Mouse (Mus musculus): ENCODE measurements around the gene Il10ra. TPM values are rescaled to one million over a fixed set of nuclear protein-coding genes. Genes with fewer than 3 reads are reported as not detected.
A peak's percentile ranks its signal among the peaks of the same experiment; 100 is the strongest.

The Il10ra gene
- polyA plus RNA-seq, 1 experiment = 197 TPM

GRCm38 (mm10) chr9:45247536-45247935 lies 21.4 kb downstream of the Il10ra start:
- Histone ChIP-seq H3K4me1 (ENCODE audit: control insufficient read depth, insufficient read depth, low read length) (peaks cover 88% of the 10 kb centered on the region), H3K27ac (ENCODE audit: insufficient read depth, low read depth, low read length) (peak overlapping the region; percentile 100), H3K4me3 (ENCODE audit: insufficient read depth, low read length) (peak overlapping the region; percentile 43; the same call in 1 of the 2 replicates)
- TF ChIP-seq CTCF (IDR thresholded peaks at IDR 0.05; ENCODE audit: low read depth, low read length) (no peak), POLR2A (IDR thresholded peaks at IDR 0.05; ENCODE audit: borderline replicate concordance, low read depth, low read length) (no peak)

DNA sequence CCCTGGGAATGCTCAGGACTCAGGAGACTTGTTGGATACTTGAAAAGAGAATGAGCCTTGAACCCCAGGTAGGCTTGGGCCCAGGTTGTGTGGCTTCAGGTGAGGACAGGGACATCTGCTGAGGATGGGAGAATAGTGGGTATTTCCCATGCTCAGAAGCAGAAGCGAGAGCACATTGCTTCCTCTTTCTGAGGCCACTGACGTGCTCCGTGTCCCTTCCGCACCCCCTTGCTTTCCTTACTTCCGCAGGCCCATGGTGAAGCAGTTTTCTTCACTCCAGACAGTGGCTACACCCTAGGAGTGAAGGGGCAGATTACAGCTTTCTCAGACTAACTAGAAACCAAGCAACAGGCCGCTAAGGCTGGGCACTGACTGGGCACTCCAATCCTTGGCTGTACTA lies 22.9 kb downstream of the Il10ra start:
- TF ChIP-seq CTCF (IDR thresholded peaks at IDR 0.05; ENCODE audit: low read depth, low read length) = no peak
- TF ChIP-seq POLR2A (IDR thresholded peaks at IDR 0.05; ENCODE audit: borderline replicate concordance, low read depth, low read length) = no peak
- Histone ChIP-seq H3K4me3 (ENCODE audit: insufficient read depth, low read length) (peak overlapping the region; percentile 23), H3K27ac (ENCODE audit: insufficient read depth, low read depth, low read length) (peak overlapping the region; percentile 100), H3K4me1 (ENCODE audit: control insufficient read depth, insufficient read depth, low read length) (peaks cover 85% of the 10 kb centered on the region)

GRCm38 (mm10) chr9:45245432-45245831 lies 23.5 kb downstream of the Il10ra start:
- Histone ChIP-seq H3K4me1 (ENCODE audit: control insufficient read depth, insufficient read depth, low read length) (peaks cover 81% of the 10 kb centered on the region), H3K4me3 (ENCODE audit: insufficient read depth, low read length) (no peak overlapping the region), H3K27ac (ENCODE audit: insufficient read depth, low read depth, low read length) (peak overlapping the region; percentile 95)
- TF ChIP-seq CTCF (IDR thresholded peaks at IDR 0.05; ENCODE audit: low read depth, low read length) (no peak), POLR2A (IDR thresholded peaks at IDR 0.05; ENCODE audit: borderline replicate concordance, low read depth, low read length) (no peak)

DNA sequence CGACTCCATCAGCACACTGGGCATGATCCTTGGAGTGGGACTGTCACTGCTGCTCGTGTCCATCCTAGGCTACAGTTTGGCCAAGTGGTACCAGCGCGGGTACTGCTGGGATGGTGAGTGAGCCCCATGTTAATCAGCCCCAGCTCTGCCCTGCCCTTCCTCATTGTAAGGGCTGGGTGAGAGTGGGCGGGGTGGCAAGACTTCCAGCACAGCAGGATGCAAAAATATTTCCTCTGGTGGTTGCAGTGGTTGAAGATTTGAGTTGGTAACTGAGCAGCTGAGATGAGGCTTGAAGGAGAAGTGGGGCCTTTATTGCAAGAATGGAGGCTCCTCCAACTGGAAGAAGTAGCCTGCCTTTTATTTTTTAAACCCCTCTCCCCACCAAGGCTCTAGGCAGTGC lies 27.6 kb downstream of the Il10ra start:
- Histone ChIP-seq H3K4me3 (ENCODE audit: insufficient read depth, low read length) (no peak overlapping the region), H3K4me1 (ENCODE audit: control insufficient read depth, insufficient read depth, low read length) (peaks cover 62% of the 10 kb centered on the region), H3K27ac (ENCODE audit: insufficient read depth, low read depth, low read length) (peak overlapping the region; percentile 70)
- TF ChIP-seq CTCF (IDR thresholded peaks at IDR 0.05; ENCODE audit: low read depth, low read length) (no peak), POLR2A (IDR thresholded peaks at IDR 0.05; ENCODE audit: borderline replicate concordance, low read depth, low read length) (no peak)

DNA sequence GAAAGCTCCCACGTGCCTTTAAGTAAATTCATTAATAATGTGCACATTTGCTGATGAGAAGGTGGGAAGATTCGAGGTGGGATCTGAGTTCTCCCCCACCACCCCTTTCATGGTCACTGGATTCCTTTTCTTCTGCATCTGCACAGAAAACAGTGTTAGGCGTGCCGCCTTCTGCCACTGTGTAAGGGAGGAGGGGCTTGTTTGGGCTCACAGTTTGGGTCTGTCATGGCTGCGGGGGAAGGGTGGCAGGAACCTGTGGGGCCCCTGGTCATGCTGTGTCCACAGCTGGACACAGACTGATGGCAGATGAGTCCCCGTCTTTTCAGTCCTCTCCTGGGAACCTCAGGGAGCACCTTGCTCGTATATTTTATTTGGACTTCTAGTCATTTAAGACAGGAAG lies 32.2 kb downstream of the Il10ra start:
- TF ChIP-seq CTCF (IDR thresholded peaks at IDR 0.05; ENCODE audit: low read depth, low read length) (no peak), POLR2A (IDR thresholded peaks at IDR 0.05; ENCODE audit: borderline replicate concordance, low read depth, low read length) (no peak)
- Histone ChIP-seq H3K4me1 (ENCODE audit: control insufficient read depth, insufficient read depth, low read length) (peaks cover 37% of the 10 kb centered on the region), H3K4me3 (ENCODE audit: insufficient read depth, low read length) (no peak overlapping the region), H3K27ac (ENCODE audit: insufficient read depth, low read depth, low read length) (no peak overlapping the region)

DNA sequence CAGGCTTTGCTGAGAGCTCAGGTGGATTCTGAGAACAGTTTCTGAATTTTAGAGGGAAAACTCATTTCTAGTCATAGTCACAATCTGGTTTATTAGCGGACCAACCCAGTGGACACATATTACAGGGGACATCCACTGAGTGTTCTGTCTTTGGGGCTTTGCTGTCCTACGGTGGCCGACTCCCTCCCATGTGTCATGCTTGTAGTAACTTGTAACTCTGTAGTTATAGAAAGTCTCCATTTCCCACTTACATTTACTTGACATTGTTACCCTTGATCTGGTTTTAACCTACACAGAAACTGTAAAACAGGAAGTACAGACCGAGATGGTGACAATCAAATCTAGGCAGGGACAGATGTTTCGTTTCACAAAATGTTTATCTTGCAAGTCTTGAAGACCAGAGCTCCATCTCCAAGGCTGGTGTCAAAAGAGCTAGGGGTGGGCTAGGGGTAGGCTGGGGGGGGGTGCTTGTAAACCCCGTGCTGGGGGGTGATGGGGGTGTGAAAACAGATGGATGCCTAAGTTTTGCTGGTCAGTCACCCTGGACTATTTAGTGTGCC lies 33.2 kb downstream of the Il10ra start:
- peaks cover 34% of the 10 kb centered on the region for H3K4me1 ChIP-seq (ENCODE audit: control insufficient read depth, insufficient read depth, low read length)
- H3K27ac ChIP-seq (ENCODE audit: insufficient read depth, low read depth, low read length) = peak overlapping the region; percentile 65
- H3K4me3 ChIP-seq (ENCODE audit: insufficient read depth, low read length) = no peak overlapping the region
- TF ChIP-seq CTCF (IDR thresholded peaks at IDR 0.05; ENCODE audit: low read depth, low read length) = no peak
- no peak for TF ChIP-seq POLR2A (IDR thresholded peaks at IDR 0.05; ENCODE audit: borderline replicate concordance, low read depth, low read length)

DNA sequence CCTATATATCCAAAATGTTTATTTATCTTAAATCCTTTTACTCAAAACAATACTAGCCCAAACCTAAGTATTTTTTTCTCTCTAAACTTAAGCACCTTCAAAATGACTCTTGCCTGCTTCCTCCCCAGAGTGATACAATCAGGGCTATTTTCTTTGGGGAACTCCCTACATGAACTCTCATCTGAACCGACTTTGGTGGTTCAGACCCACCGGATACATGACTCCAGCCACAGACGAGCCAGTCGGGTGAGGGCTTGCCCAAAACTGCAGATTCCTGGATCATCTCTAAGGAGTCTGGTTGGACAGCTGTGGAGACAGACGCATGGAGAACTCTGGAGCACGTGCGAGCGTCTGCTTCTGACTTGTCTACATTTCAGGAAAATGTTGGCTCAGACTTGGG lies 39.6 kb downstream of the Il10ra start:
- peaks cover 10% of the 10 kb centered on the region; the same call in 1 of the 2 replicates for H3K4me1 ChIP-seq (ENCODE audit: control insufficient read depth, insufficient read depth, low read length)
- no peak for TF ChIP-seq POLR2A (IDR thresholded peaks at IDR 0.05; ENCODE audit: borderline replicate concordance, low read depth, low read length)
- TF ChIP-seq CTCF (IDR thresholded peaks at IDR 0.05; ENCODE audit: low read depth, low read length) = no peak
- no peak overlapping the region for H3K27ac ChIP-seq (ENCODE audit: insufficient read depth, low read depth, low read length)
- H3K4me3 ChIP-seq (ENCODE audit: insufficient read depth, low read length) = no peak overlapping the region

DNA sequence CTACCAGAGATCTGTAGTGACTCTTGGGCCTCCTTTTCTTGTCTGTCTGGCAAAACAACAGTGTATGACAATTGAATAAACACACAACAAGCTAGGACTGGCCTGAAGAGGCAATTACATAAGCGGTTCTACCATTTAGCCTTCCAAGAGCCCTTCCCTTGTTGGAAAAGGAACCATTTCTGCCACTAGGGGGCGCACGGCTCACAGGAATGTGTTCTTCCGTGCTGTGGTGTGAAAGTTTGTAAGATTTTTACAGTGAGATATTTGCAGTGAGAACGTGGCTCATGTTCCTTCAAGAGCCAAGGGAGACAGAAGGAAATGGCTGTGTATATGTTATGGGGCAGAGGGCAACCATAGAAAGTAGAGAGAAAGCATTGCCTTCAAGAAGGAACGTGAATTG lies 47.4 kb downstream of the Il10ra start:
- Histone ChIP-seq H3K4me3 (ENCODE audit: insufficient read depth, low read length) (no peak overlapping the region), H3K27ac (ENCODE audit: insufficient read depth, low read depth, low read length) (no peak overlapping the region), H3K4me1 (ENCODE audit: control insufficient read depth, insufficient read depth, low read length) (peaks cover 3% of the 10 kb centered on the region; the same call in 1 of the 2 replicates)
- TF ChIP-seq POLR2A (IDR thresholded peaks at IDR 0.05; ENCODE audit: borderline replicate concordance, low read depth, low read length) (no peak), CTCF (IDR thresholded peaks at IDR 0.05; ENCODE audit: low read depth, low read length) (peak; percentile 39; the same call in 1 of the 2 replicates)

GRCm38 (mm10) chr9:45219644-45220043 lies 49.3 kb downstream of the Il10ra start:
- H3K4me1 ChIP-seq (ENCODE audit: control insufficient read depth, insufficient read depth, low read length) = peaks cover 3% of the 10 kb centered on the region; the same call in 1 of the 2 replicates
- H3K4me3 ChIP-seq (ENCODE audit: insufficient read depth, low read length) = no peak overlapping the region
- TF ChIP-seq POLR2A (IDR thresholded peaks at IDR 0.05; ENCODE audit: borderline replicate concordance, low read depth, low read length) (no peak), CTCF (IDR thresholded peaks at IDR 0.05; ENCODE audit: low read depth, low read length) (no peak)
- no peak overlapping the region for H3K27ac ChIP-seq (ENCODE audit: insufficient read depth, low read depth, low read length)

DNA sequence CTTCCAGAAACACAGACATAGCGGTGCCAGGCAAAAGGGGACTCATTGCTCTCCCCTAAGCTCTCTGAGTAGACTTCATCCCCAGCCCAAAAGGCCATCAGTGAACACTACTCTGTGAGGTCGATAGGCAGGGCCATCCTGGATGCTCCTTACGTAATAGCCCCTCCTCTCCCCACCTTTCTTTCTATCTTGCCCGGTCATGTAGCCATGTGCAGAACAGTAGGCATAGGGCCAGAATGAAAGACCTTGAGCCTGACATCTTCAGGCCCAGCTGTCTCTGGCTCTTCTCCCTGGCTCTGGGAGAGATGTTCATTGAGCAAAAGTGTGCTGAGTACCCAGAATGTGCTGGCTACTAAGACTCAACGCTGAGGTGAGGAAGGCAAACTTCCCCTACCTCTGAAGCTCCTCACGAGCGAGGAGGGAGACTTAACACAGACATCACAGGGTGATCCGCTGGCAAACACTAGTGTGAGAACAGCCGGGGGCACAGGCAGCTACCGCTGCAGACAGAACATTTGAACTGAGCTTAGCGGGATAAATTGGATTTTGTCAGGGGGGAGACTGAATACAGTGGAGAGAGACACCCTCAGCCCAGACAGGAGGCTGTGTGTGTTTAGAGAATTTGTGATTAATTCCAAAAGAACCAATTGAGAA lies 53.3 kb downstream of the Il10ra start:
- TF ChIP-seq CTCF (IDR thresholded peaks at IDR 0.05; ENCODE audit: low read depth, low read length) (no peak), POLR2A (IDR thresholded peaks at IDR 0.05; ENCODE audit: borderline replicate concordance, low read depth, low read length) (no peak)
- H3K4me3 ChIP-seq (ENCODE audit: insufficient read depth, low read length) = no peak overlapping the region
- no peaks in the 10 kb centered on the region for H3K4me1 ChIP-seq (ENCODE audit: control insufficient read depth, insufficient read depth, low read length)
- H3K27ac ChIP-seq (ENCODE audit: insufficient read depth, low read depth, low read length) = no peak overlapping the region
